Mouse (Mus musculus): Measurements from ENCODE around the gene Slc4a4. TPM values are rescaled to one million over a fixed set of nuclear protein-coding genes. Genes with fewer than 3 reads are reported as not detected.

Gene Slc4a4
- polyA plus RNA-seq, 1 experiment from 2014 or later, result 0.47 TPM

- no peak overlapping the region for H3K9ac ChIP-seq (ENCODE audit: low read depth, low read length)
- 56% methylated on average over 2 of the region's 2 CpGs for WGBS (ENCODE audit: insufficient replicate concordance)
- no peaks in the 10 kb centered on the region for H3K27me3 ChIP-seq (ENCODE audit: control insufficient read depth, insufficient read depth, low read depth, low read length)
- no peak for ATAC-seq (ENCODE audit: low read depth)
- H3K36me3 ChIP-seq (ENCODE audit: control insufficient read depth, insufficient read depth), result no peaks in the 10 kb centered on the region
- H3K4me2 ChIP-seq (ENCODE audit: low read depth, low read length), result no peak overlapping the region
- H3K27ac ChIP-seq (ENCODE audit: low read length), result no peak overlapping the region
- H3K4me1 ChIP-seq (ENCODE audit: control insufficient read depth, low read depth, low read length), result no peaks in the 10 kb centered on the region; the same call in 1 of the 2 replicates
- no peak overlapping the region for H3K4me3 ChIP-seq (ENCODE audit: low read depth, low read length)
- no peaks in the 10 kb centered on the region for H3K9me3 ChIP-seq (replicated peaks; ENCODE audit: control insufficient read depth, low read length)
Measured at GRCm38 (mm10) chr5:88939782-88940181, 53.2 kb downstream of the Slc4a4 start.

- Histone ChIP-seq H3K27ac (ENCODE audit: low read length) (no peak overlapping the region), H3K4me1 (ENCODE audit: control insufficient read depth, low read depth, low read length) (no peaks in the 10 kb centered on the region; the same call in 1 of the 2 replicates), H3K27me3 (ENCODE audit: control insufficient read depth, insufficient read depth, low read depth, low read length) (no peaks in the 10 kb centered on the region), H3K4me2 (ENCODE audit: low read depth, low read length) (no peak overlapping the region), H3K4me3 (ENCODE audit: low read depth, low read length) (no peak overlapping the region), H3K36me3 (ENCODE audit: control insufficient read depth, insufficient read depth) (no peaks in the 10 kb centered on the region), H3K9me3 (replicated peaks; ENCODE audit: control insufficient read depth, low read length) (no peaks in the 10 kb centered on the region), H3K9ac (ENCODE audit: low read depth, low read length) (no peak overlapping the region)
- ATAC-seq (ENCODE audit: low read depth), result no peak
- 61% methylated on average over 7 of the region's 7 CpGs for WGBS (ENCODE audit: insufficient replicate concordance)
Measured at GRCm38 (mm10) chr5:88941905-88942304, 55.3 kb downstream of the Slc4a4 start.

GRCm38 (mm10) chr5:88945661-88946339, 59.2 kb downstream of the Slc4a4 start:
- ATAC-seq (ENCODE audit: low read depth), result no peak
- Histone ChIP-seq H3K9ac (ENCODE audit: low read depth, low read length) (no peak overlapping the region), H3K27ac (ENCODE audit: low read length) (no peak overlapping the region), H3K36me3 (ENCODE audit: control insufficient read depth, insufficient read depth) (no peaks in the 10 kb centered on the region), H3K4me2 (ENCODE audit: low read depth, low read length) (no peak overlapping the region), H3K4me3 (ENCODE audit: low read depth, low read length) (no peak overlapping the region), H3K9me3 (replicated peaks; ENCODE audit: control insufficient read depth, low read length) (no peaks in the 10 kb centered on the region), H3K4me1 (ENCODE audit: control insufficient read depth, low read depth, low read length) (no peaks in the 10 kb centered on the region), H3K27me3 (ENCODE audit: control insufficient read depth, insufficient read depth, low read depth, low read length) (no peaks in the 10 kb centered on the region)
- 73% methylated on average over 10 of the region's 10 CpGs for WGBS (ENCODE audit: insufficient replicate concordance)

DNA sequence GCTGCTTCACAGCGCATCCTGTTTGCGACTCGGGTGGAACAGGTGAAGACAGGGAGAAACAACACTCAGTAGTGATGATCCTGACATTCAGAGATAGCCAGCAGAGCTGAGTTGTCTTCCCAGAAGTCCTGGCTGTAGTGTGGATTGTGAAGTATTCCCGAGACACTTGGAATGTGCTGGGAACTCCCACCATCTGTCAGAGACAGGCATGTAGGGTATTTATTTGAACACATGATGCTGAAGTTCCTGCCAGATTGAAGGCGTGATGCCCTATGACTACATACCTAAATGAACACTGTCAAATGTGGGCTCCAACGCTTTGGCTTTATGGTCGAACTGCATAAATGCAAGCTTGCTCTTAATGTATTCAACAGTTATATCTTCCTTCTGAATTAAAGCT, 63.7 kb downstream of the Slc4a4 start:
- no peak for ATAC-seq (ENCODE audit: low read depth)

GRCm38 (mm10) chr5:88952757-88953577, 66.3 kb downstream of the Slc4a4 start:
- no peaks in the 10 kb centered on the region for H3K36me3 ChIP-seq (ENCODE audit: control insufficient read depth, insufficient read depth)
- no peaks in the 10 kb centered on the region for H3K27me3 ChIP-seq (ENCODE audit: control insufficient read depth, insufficient read depth, low read depth, low read length)
- H3K4me3 ChIP-seq (ENCODE audit: low read depth, low read length), result peak overlapping the region; percentile 40
- ATAC-seq (ENCODE audit: low read depth), result 0 out of 2 replicates have a peak, but pooled peaks have one; percentile 54
- WGBS (ENCODE audit: insufficient replicate concordance), result 16% methylated on average over 17 of the region's 17 CpGs
- no peaks in the 10 kb centered on the region; the same call in 1 of the 2 replicates for H3K4me1 ChIP-seq (ENCODE audit: control insufficient read depth, low read depth, low read length)
- H3K27ac ChIP-seq (ENCODE audit: low read length), result no peak overlapping the region
- H3K4me2 ChIP-seq (ENCODE audit: low read depth, low read length), result peak overlapping the region; percentile 56
- H3K9ac ChIP-seq (ENCODE audit: low read depth, low read length), result no peak overlapping the region
- H3K9me3 ChIP-seq (replicated peaks; ENCODE audit: control insufficient read depth, low read length), result no peaks in the 10 kb centered on the region

More for the DNA sequence above, 63.7 kb downstream of the Slc4a4 start:
- Histone ChIP-seq H3K27ac (ENCODE audit: low read length) (no peak overlapping the region), H3K27me3 (ENCODE audit: control insufficient read depth, insufficient read depth, low read depth, low read length) (no peaks in the 10 kb centered on the region), H3K9me3 (replicated peaks; ENCODE audit: control insufficient read depth, low read length) (no peaks in the 10 kb centered on the region), H3K9ac (ENCODE audit: low read depth, low read length) (no peak overlapping the region), H3K4me3 (ENCODE audit: low read depth, low read length) (no peak overlapping the region), H3K36me3 (ENCODE audit: control insufficient read depth, insufficient read depth) (no peaks in the 10 kb centered on the region), H3K4me2 (ENCODE audit: low read depth, low read length) (no peak overlapping the region), H3K4me1 (ENCODE audit: control insufficient read depth, low read depth, low read length) (no peaks in the 10 kb centered on the region; the same call in 1 of the 2 replicates)
- 75% methylated on average over 7 of the region's 7 CpGs for WGBS (ENCODE audit: insufficient replicate concordance)

DNA sequence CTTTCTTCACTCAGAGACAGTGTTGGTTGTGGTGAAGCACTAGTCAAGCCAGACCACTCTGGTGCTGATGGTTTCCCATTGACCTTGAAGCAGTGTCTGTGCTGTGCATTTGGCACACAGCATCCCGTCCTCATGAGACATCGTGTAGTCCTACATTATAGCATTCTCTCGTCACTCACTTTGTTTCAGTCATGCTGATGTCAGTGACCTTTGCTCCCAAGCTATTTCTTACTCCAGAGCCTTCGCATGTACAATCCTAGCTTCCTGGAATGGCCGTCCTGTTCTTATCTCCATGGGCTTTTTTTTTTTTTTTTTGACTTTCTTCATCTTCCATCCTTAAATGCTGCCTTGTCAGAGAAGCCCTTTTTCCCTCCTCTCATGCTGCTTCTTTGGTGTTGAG, 71.1 kb downstream of the Slc4a4 start:
- H3K27ac ChIP-seq (ENCODE audit: low read length), result no peak overlapping the region
- H3K4me2 ChIP-seq (ENCODE audit: low read depth, low read length), result no peak overlapping the region
- H3K36me3 ChIP-seq (ENCODE audit: control insufficient read depth, insufficient read depth), result no peaks in the 10 kb centered on the region
- no peaks in the 10 kb centered on the region for H3K9me3 ChIP-seq (replicated peaks; ENCODE audit: control insufficient read depth, low read length)
- no peak for ATAC-seq (ENCODE audit: low read depth)
- 67% methylated on average over 5 of the region's 5 CpGs for WGBS (ENCODE audit: insufficient replicate concordance)
- no peak overlapping the region for H3K9ac ChIP-seq (ENCODE audit: low read depth, low read length)
- H3K4me3 ChIP-seq (ENCODE audit: low read depth, low read length), result no peak overlapping the region
- H3K4me1 ChIP-seq (ENCODE audit: control insufficient read depth, low read depth, low read length), result no peaks in the 10 kb centered on the region; the same call in 1 of the 2 replicates
- no peaks in the 10 kb centered on the region for H3K27me3 ChIP-seq (ENCODE audit: control insufficient read depth, insufficient read depth, low read depth, low read length)

- H3K4me3 ChIP-seq (ENCODE audit: low read depth, low read length), result no peak overlapping the region
- no peak overlapping the region for H3K9ac ChIP-seq (ENCODE audit: low read depth, low read length)
- 60% methylated on average over 5 of the region's 5 CpGs for WGBS (ENCODE audit: insufficient replicate concordance)
- H3K9me3 ChIP-seq (replicated peaks; ENCODE audit: control insufficient read depth, low read length), result no peaks in the 10 kb centered on the region
- no peak overlapping the region for H3K27ac ChIP-seq (ENCODE audit: low read length)
- H3K27me3 ChIP-seq (ENCODE audit: control insufficient read depth, insufficient read depth, low read depth, low read length), result no peaks in the 10 kb centered on the region
- H3K36me3 ChIP-seq (ENCODE audit: control insufficient read depth, insufficient read depth), result no peaks in the 10 kb centered on the region
- no peaks in the 10 kb centered on the region; the same call in 1 of the 2 replicates for H3K4me1 ChIP-seq (ENCODE audit: control insufficient read depth, low read depth, low read length)
- no peak for ATAC-seq (ENCODE audit: low read depth)
- H3K4me2 ChIP-seq (ENCODE audit: low read depth, low read length), result no peak overlapping the region
Measured at GRCm38 (mm10) chr5:88958966-88959365, 72.3 kb downstream of the Slc4a4 start.

DNA sequence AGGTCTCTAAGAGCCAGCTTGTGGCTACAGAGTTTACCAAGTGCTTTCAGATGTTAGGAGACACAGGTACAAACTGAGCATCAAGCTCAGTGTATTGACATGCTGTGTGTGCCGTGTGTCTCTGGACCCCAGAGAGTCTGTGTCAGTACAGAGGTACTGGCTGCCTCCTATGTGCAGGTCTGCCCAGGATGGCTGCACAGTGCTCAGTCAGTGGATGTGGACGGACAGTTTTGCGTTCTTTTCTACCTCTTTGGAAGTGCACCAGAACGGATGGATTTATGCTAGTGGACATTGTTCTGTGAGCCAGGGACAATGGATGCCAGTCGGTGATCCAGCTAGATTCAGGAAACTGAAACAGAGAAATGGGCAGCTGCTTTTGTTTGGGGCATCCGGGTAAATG, 72.8 kb downstream of the Slc4a4 start:
- Histone ChIP-seq H3K4me3 (ENCODE audit: low read depth, low read length) (no peak overlapping the region), H3K4me1 (ENCODE audit: control insufficient read depth, low read depth, low read length) (no peaks in the 10 kb centered on the region; the same call in 1 of the 2 replicates), H3K36me3 (ENCODE audit: control insufficient read depth, insufficient read depth) (no peaks in the 10 kb centered on the region), H3K9me3 (replicated peaks; ENCODE audit: control insufficient read depth, low read length) (no peaks in the 10 kb centered on the region), H3K27ac (ENCODE audit: low read length) (no peak overlapping the region), H3K27me3 (ENCODE audit: control insufficient read depth, insufficient read depth, low read depth, low read length) (no peaks in the 10 kb centered on the region), H3K9ac (ENCODE audit: low read depth, low read length) (no peak overlapping the region), H3K4me2 (ENCODE audit: low read depth, low read length) (no peak overlapping the region)
- ATAC-seq (ENCODE audit: low read depth), result no peak
- WGBS (ENCODE audit: insufficient replicate concordance), result 60% methylated on average over 6 of the region's 6 CpGs

All from liver, embryonic 16.5 days (tissue).